Mouse (Mus musculus): Measurements from ENCODE around the gene Soga1. TPM values are rescaled to one million over a fixed set of nuclear protein-coding genes. Genes with fewer than 3 reads are reported as not detected.

The Soga1 gene
- total and polyA plus RNA-seq, 3 experiments, result 2.6 to 16.4 (median 6.0) TPM

- no peak for ATAC-seq (ENCODE audit: extremely low read depth, insufficient number of reproducible peaks, low FRiP score, poor library complexity, severe bottlenecking)
- Histone ChIP-seq H3K27me3 (ENCODE audit: insufficient read depth, low read length) (peaks cover 80% of the 10 kb centered on the region), H3K36me3 (replicated peaks) (no peaks in the 10 kb centered on the region), H3K4me3 (ENCODE audit: low read depth, low read length) (no peak overlapping the region), H3K9me3 (replicated peaks) (no peaks in the 10 kb centered on the region), H3K4me1 (ENCODE audit: insufficient read depth, low read depth, low read length) (peaks cover 5% of the 10 kb centered on the region; the same call in 1 of the 2 replicates)
- DNase-seq (ENCODE audit: low spot score), result no peak
- TF ChIP-seq CTCF (IDR thresholded peaks at IDR 0.05; ENCODE audit: low read depth, low read length) (no peak), GATA1 (IDR thresholded peaks at IDR 0.05; ENCODE audit: borderline replicate concordance, low read length) (no peak), GATA2 (IDR thresholded peaks at IDR 0.05; ENCODE audit: borderline replicate concordance, low read depth, low read length) (no peak), POLR2AphosphoS5 (IDR thresholded peaks at IDR 0.05; ENCODE audit: insufficient replicate concordance, low read depth, low read length) (no peak), TAL1 (conservative IDR thresholded peaks at IDR 0.05; ENCODE audit: low read depth, low read length) (no peak)
Observed at GRCm38 (mm10) chr2:157068701-157069354, 10.2 kb downstream of the Soga1 start.

- DNase-seq (ENCODE audit: low spot score), result no peak
- no peaks in the 10 kb centered on the region for H3K36me3 ChIP-seq (replicated peaks)
- H3K4me3 ChIP-seq (ENCODE audit: low read depth, low read length), result no peak overlapping the region
- TF ChIP-seq GATA1 (IDR thresholded peaks at IDR 0.05; ENCODE audit: borderline replicate concordance, low read length) (no peak), TAL1 (conservative IDR thresholded peaks at IDR 0.05; ENCODE audit: low read depth, low read length) (no peak), GATA2 (IDR thresholded peaks at IDR 0.05; ENCODE audit: borderline replicate concordance, low read depth, low read length) (no peak), CTCF (IDR thresholded peaks at IDR 0.05; ENCODE audit: low read depth, low read length) (no peak), POLR2AphosphoS5 (IDR thresholded peaks at IDR 0.05; ENCODE audit: insufficient replicate concordance, low read depth, low read length) (no peak)
- no peaks in the 10 kb centered on the region for H3K9me3 ChIP-seq (replicated peaks)
- no peak for ATAC-seq (ENCODE audit: extremely low read depth, insufficient number of reproducible peaks, low FRiP score, poor library complexity, severe bottlenecking)
- H3K27me3 ChIP-seq (ENCODE audit: insufficient read depth, low read length), result peaks cover 81% of the 10 kb centered on the region
- peaks cover 10% of the 10 kb centered on the region for H3K4me1 ChIP-seq (ENCODE audit: insufficient read depth, low read depth, low read length)
Observed at GRCm38 (mm10) chr2:157066731-157067430, 12.2 kb downstream of the Soga1 start.

GRCm38 (mm10) chr2:157065879-157066226 lies 13.2 kb downstream of the Soga1 start:
- no peak for DNase-seq (ENCODE audit: low spot score)
- Histone ChIP-seq H3K36me3 (replicated peaks) (no peaks in the 10 kb centered on the region), H3K9me3 (replicated peaks) (no peaks in the 10 kb centered on the region), H3K4me1 (ENCODE audit: insufficient read depth, low read depth, low read length) (peaks cover 10% of the 10 kb centered on the region), H3K4me3 (ENCODE audit: low read depth, low read length) (no peak overlapping the region), H3K27me3 (ENCODE audit: insufficient read depth, low read length) (peaks cover 82% of the 10 kb centered on the region)
- TF ChIP-seq GATA1 (IDR thresholded peaks at IDR 0.05; ENCODE audit: borderline replicate concordance, low read length) (no peak), CTCF (IDR thresholded peaks at IDR 0.05; ENCODE audit: low read depth, low read length) (no peak), GATA2 (IDR thresholded peaks at IDR 0.05; ENCODE audit: borderline replicate concordance, low read depth, low read length) (no peak), TAL1 (conservative IDR thresholded peaks at IDR 0.05; ENCODE audit: low read depth, low read length) (no peak)
- no peak for ATAC-seq (ENCODE audit: extremely low read depth, insufficient number of reproducible peaks, low FRiP score, poor library complexity, severe bottlenecking)

DNA sequence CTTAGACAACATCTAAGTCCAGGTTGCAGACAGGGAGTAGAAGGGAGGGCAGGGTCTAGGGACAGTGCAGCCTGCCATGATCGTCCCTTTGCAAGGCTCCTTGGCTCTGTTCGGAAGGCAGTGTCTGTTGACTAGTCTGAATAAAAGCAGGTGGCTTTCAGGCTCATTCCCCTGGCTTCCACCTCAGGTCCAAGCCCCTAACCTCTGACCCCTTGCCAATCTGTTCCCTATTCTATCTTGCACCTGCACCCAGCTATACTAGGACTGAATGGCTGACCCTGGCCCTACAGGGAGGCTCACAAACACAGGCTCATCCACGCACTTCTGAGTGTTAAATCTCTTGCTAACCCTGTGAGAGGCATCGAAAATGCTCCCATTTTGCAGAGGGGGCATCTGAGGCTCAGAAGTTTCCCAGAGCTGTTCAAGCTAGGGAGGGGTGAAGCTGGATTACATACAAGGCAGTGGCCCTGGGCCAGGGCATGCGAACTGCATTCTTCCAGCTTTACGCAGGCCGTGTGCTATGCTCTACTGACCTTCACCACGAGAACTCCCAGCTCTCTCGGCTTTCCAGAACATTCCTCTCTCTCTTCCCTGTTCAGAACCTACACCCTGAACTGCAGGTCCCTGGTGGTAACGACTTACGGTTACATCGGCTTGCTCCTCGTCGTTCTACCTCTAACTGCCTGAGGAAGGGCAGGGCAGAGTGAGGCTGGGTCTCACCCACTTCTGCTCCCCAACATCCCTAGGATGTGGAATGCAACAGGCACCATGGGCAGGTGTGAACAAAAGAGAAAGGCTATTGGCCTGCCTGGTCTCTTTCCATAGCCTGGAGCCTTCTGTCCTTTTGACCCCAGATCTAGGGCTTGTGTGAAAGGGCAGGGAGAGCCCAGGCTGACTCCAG lies 13.8 kb downstream of the Soga1 start:
- ATAC-seq (ENCODE audit: extremely low read depth, insufficient number of reproducible peaks, low FRiP score, poor library complexity, severe bottlenecking) (no peak), DNase-seq (ENCODE audit: low spot score) (no peak)
- Histone ChIP-seq H3K4me1 (ENCODE audit: insufficient read depth, low read depth, low read length) (peaks cover 6% of the 10 kb centered on the region), H3K9me3 (replicated peaks) (no peaks in the 10 kb centered on the region), H3K4me3 (ENCODE audit: low read depth, low read length) (no peak overlapping the region), H3K27me3 (ENCODE audit: insufficient read depth, low read length) (peaks cover 82% of the 10 kb centered on the region), H3K36me3 (replicated peaks) (no peaks in the 10 kb centered on the region)
- no peak for TF ChIP-seq CTCF (IDR thresholded peaks at IDR 0.05; ENCODE audit: low read depth, low read length)
- TF ChIP-seq GATA2 (IDR thresholded peaks at IDR 0.05; ENCODE audit: borderline replicate concordance, low read depth, low read length), result no peak
- TF ChIP-seq TAL1 (conservative IDR thresholded peaks at IDR 0.05; ENCODE audit: low read depth, low read length), result no peak
- no peak for TF ChIP-seq GATA1 (IDR thresholded peaks at IDR 0.05; ENCODE audit: borderline replicate concordance, low read length)
- no peak for TF ChIP-seq POLR2AphosphoS5 (IDR thresholded peaks at IDR 0.05; ENCODE audit: insufficient replicate concordance, low read depth, low read length)

DNA sequence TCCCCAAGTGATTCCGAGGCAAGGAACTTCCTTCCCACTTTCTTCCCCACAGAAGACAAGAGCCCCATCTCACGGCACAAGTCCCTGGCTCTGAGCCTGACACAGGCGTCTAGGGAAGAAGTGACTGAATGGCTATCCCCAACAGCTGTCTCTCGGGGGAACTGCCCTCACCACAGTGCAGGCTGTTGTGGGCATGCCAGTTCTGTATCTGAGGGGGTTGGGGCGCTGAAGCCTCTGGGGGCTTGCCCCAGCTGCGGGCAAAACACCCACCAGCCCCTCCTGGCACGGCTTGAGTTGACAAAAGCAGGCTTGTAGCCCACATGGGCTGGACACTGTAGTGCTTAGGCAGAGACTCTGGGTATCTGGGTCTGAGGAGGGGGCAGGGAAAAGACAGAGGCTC lies 14.9 kb downstream of the Soga1 start:
- peaks cover 6% of the 10 kb centered on the region for H3K4me1 ChIP-seq (ENCODE audit: insufficient read depth, low read depth, low read length)

More for the DNA sequence above, 14.9 kb downstream of the Soga1 start:
- ATAC-seq (ENCODE audit: extremely low read depth, insufficient number of reproducible peaks, low FRiP score, poor library complexity, severe bottlenecking) (no peak), DNase-seq (ENCODE audit: low spot score) (no peak)
- Histone ChIP-seq H3K4me3 (ENCODE audit: low read depth, low read length) (no peak overlapping the region), H3K27me3 (ENCODE audit: insufficient read depth, low read length) (peaks cover 83% of the 10 kb centered on the region), H3K36me3 (replicated peaks) (no peaks in the 10 kb centered on the region), H3K9me3 (replicated peaks) (no peaks in the 10 kb centered on the region)
- TF ChIP-seq POLR2AphosphoS5 (IDR thresholded peaks at IDR 0.05; ENCODE audit: insufficient replicate concordance, low read depth, low read length), result no peak
- TF ChIP-seq GATA2 (IDR thresholded peaks at IDR 0.05; ENCODE audit: borderline replicate concordance, low read depth, low read length), result no peak
- TF ChIP-seq GATA1 (IDR thresholded peaks at IDR 0.05; ENCODE audit: borderline replicate concordance, low read length), result no peak
- no peak for TF ChIP-seq TAL1 (conservative IDR thresholded peaks at IDR 0.05; ENCODE audit: low read depth, low read length)
- TF ChIP-seq CTCF (IDR thresholded peaks at IDR 0.05; ENCODE audit: low read depth, low read length), result no peak
